Mouse (Mus musculus) midbrain, embryonic 15.5 days (tissue): ENCODE measurements at regions not wholly inside any gene's neighbourhood (a gene's known extent, or its start where the extent isn't known, plus 50 kb on each side); places are given as distances from the start of the nearest gene placed in this dataset.

Experiments used
- ATAC-seq: fragments of 200-750 bp; cut with Nextera tagmentation; replicated peaks from 2 replicates; pipeline ENCODE4 v1.8.0; 2017; ENCODE audit warnings: moderate TSS enrichment
- H3K27ac ChIP-seq: fragments of 300-500 bp; sonication (generic); 2 replicates; pipeline ENCODE4 v1.5.1; 2015; ENCODE audit warnings: mild to moderate bottlenecking, inconsistent platforms
- H3K27me3 ChIP-seq: fragments of 300-500 bp; sonication (generic); replicated peaks from 2 replicates; pipeline ENCODE4 v1.6.1; 2015; ENCODE audit warnings: inconsistent platforms
- H3K36me3 ChIP-seq: fragments of 300-500 bp; sonication (generic); replicated peaks from 2 replicates; pipeline ENCODE4 v1.6.1; 2015; ENCODE audit warnings: inconsistent platforms
- H3K4me1 ChIP-seq: fragments of 300-500 bp; sonication (generic); 2 replicates; pipeline ENCODE4 v1.6.1; 2015; ENCODE audit warnings: inconsistent platforms
- H3K4me2 ChIP-seq: fragments of 300-500 bp; sonication (generic); 2 replicates; pipeline ENCODE4 v1.6.1; 2015; ENCODE audit warnings: inconsistent platforms, mild to moderate bottlenecking, moderate library complexity
- H3K4me3 ChIP-seq: fragments of 300-500 bp; sonication (generic); 2 replicates; pipeline ENCODE4 v1.5.1; 2015; ENCODE audit warnings: mild to moderate bottlenecking, inconsistent platforms
- H3K9ac ChIP-seq: fragments of 300-500 bp; sonication (generic); 2 replicates; pipeline ENCODE4 v1.6.1; 2015; ENCODE audit warnings: mild to moderate bottlenecking, inconsistent platforms
- H3K9me3 ChIP-seq: fragments of 300-500 bp; sonication (generic); 2 replicates; pipeline ENCODE4 v1.6.1; 2016; ENCODE audit warnings: inconsistent platforms
- WGBS: fragments of 180-500 bp; shearing (Covaris S2); methylation state at CpG from one replicate; pipeline ENCODE4 v1.1.7; 2015; ENCODE audit warnings: mixed read lengths; 5-methylcytosine and 5-hydroxymethylcytosine counted together

GRCm38 (mm10) chr10:120726369-120726768 lies 172.5 kb downstream of the Msrb3 start:
- Histone ChIP-seq H3K27ac (no peak overlapping the region), H3K27me3 (peaks cover 6% of the 10 kb centered on the region), H3K4me3 (no peak overlapping the region), H3K36me3 (no peaks in the 10 kb centered on the region), H3K4me2 (no peak overlapping the region), H3K4me1 (peaks cover 11% of the 10 kb centered on the region), H3K9me3 (no peaks in the 10 kb centered on the region), H3K9ac (no peak overlapping the region)
- WGBS = 85% methylated on average over 1 of the region's 1 CpGs
- ATAC-seq = no peak

GRCm38 (mm10) chr10:120721956-120722532 lies 176.9 kb downstream of the Msrb3 start:
- peaks cover 14% of the 10 kb centered on the region for H3K27me3 ChIP-seq
- H3K36me3 ChIP-seq = no peaks in the 10 kb centered on the region
- no peak for ATAC-seq
- H3K4me1 ChIP-seq = peaks cover 15% of the 10 kb centered on the region
- H3K9me3 ChIP-seq = no peaks in the 10 kb centered on the region
- peak overlapping the region; percentile 36 for H3K4me3 ChIP-seq
- peak overlapping the region; percentile 63 for H3K4me2 ChIP-seq
- H3K9ac ChIP-seq = peak overlapping the region; percentile 31; the same call in 1 of the 2 replicates
- H3K27ac ChIP-seq = no peak overlapping the region
- 4% methylated on average over 15 of the region's 15 CpGs for WGBS

- Histone ChIP-seq H3K27ac (no peak overlapping the region), H3K4me3 (no peak overlapping the region), H3K4me2 (no peak overlapping the region), H3K4me1 (peaks cover 15% of the 10 kb centered on the region), H3K36me3 (no peaks in the 10 kb centered on the region), H3K9me3 (no peaks in the 10 kb centered on the region), H3K27me3 (peaks cover 14% of the 10 kb centered on the region), H3K9ac (no peak overlapping the region)
- 41% methylated on average over 3 of the region's 3 CpGs for WGBS
- no peak for ATAC-seq
Observed at GRCm38 (mm10) chr10:120720981-120721380, 177.9 kb downstream of the Msrb3 start.

- Histone ChIP-seq H3K36me3 (no peaks in the 10 kb centered on the region), H3K9ac (no peak overlapping the region), H3K4me1 (peaks cover 15% of the 10 kb centered on the region), H3K4me3 (no peak overlapping the region), H3K9me3 (no peaks in the 10 kb centered on the region), H3K27me3 (peaks cover 14% of the 10 kb centered on the region), H3K27ac (no peak overlapping the region), H3K4me2 (no peak overlapping the region)
- WGBS = 21% methylated on average over 3 of the region's 3 CpGs
- ATAC-seq = no peak
Observed at GRCm38 (mm10) chr10:120720061-120720460, 178.8 kb downstream of the Msrb3 start.

GRCm38 (mm10) chr10:120717159-120717567 lies 181.7 kb downstream of the Msrb3 start:
- Histone ChIP-seq H3K4me1 (peaks cover 11% of the 10 kb centered on the region), H3K36me3 (no peaks in the 10 kb centered on the region), H3K27me3 (peaks cover 8% of the 10 kb centered on the region; the same call in 1 of the 2 replicates), H3K4me3 (no peak overlapping the region), H3K9me3 (no peaks in the 10 kb centered on the region), H3K27ac (no peak overlapping the region), H3K9ac (no peak overlapping the region), H3K4me2 (no peak overlapping the region)
- WGBS = 76% methylated on average over 11 of the region's 11 CpGs
- no peak for ATAC-seq

GRCm38 (mm10) chr10:120716391-120716790 lies 182.5 kb downstream of the Msrb3 start:
- WGBS = 64% methylated on average over 6 of the region's 6 CpGs
- peaks cover 8% of the 10 kb centered on the region; the same call in 1 of the 2 replicates for H3K27me3 ChIP-seq
- H3K4me2 ChIP-seq = no peak overlapping the region
- no peaks in the 10 kb centered on the region for H3K9me3 ChIP-seq
- no peak for ATAC-seq
- H3K4me1 ChIP-seq = peaks cover 4% of the 10 kb centered on the region; the same call in 1 of the 2 replicates
- no peak overlapping the region for H3K27ac ChIP-seq
- no peaks in the 10 kb centered on the region for H3K36me3 ChIP-seq
- no peak overlapping the region for H3K9ac ChIP-seq
- no peak overlapping the region for H3K4me3 ChIP-seq

GRCm38 (mm10) chr10:120707771-120708750 lies 190.8 kb downstream of the Msrb3 start:
- Histone ChIP-seq H3K27me3 (no peaks in the 10 kb centered on the region), H3K9ac (no peak overlapping the region), H3K9me3 (no peaks in the 10 kb centered on the region), H3K4me3 (no peak overlapping the region), H3K36me3 (no peaks in the 10 kb centered on the region), H3K4me2 (peak overlapping the region; percentile 23; the same call in 1 of the 2 replicates), H3K4me1 (peaks cover 9% of the 10 kb centered on the region), H3K27ac (no peak overlapping the region)
- ATAC-seq = no peak
- WGBS = 28% methylated on average over 20 of the region's 20 CpGs

- ATAC-seq = no peak
- no peaks in the 10 kb centered on the region for H3K9me3 ChIP-seq
- no peaks in the 10 kb centered on the region for H3K27me3 ChIP-seq
- H3K4me2 ChIP-seq = no peak overlapping the region
- no peaks in the 10 kb centered on the region for H3K36me3 ChIP-seq
- H3K9ac ChIP-seq = no peak overlapping the region
- no peak overlapping the region for H3K27ac ChIP-seq
- 17% methylated on average over 7 of the region's 7 CpGs for WGBS
- peaks cover 9% of the 10 kb centered on the region for H3K4me1 ChIP-seq
- no peak overlapping the region for H3K4me3 ChIP-seq
Observed at GRCm38 (mm10) chr10:120706684-120707290, 192.1 kb downstream of the Msrb3 start.

- H3K4me2 ChIP-seq = no peak overlapping the region
- H3K27me3 ChIP-seq = peaks cover 7% of the 10 kb centered on the region; the same call in 1 of the 2 replicates
- no peak; the same call in 1 of the 2 replicates for ATAC-seq
- H3K27ac ChIP-seq = no peak overlapping the region
- WGBS = 31% methylated on average over 11 of the region's 11 CpGs
- no peaks in the 10 kb centered on the region for H3K4me1 ChIP-seq
- no peaks in the 10 kb centered on the region for H3K36me3 ChIP-seq
- H3K4me3 ChIP-seq = no peak overlapping the region
- no peak overlapping the region for H3K9ac ChIP-seq
- H3K9me3 ChIP-seq = no peaks in the 10 kb centered on the region
Observed at GRCm38 (mm10) chr10:120701833-120702232, 197.1 kb downstream of the Msrb3 start.

- Histone ChIP-seq H3K4me1 (no peaks in the 10 kb centered on the region), H3K4me2 (no peak overlapping the region), H3K27me3 (peaks cover 16% of the 10 kb centered on the region), H3K9ac (no peak overlapping the region), H3K9me3 (no peaks in the 10 kb centered on the region), H3K4me3 (no peak overlapping the region), H3K36me3 (no peaks in the 10 kb centered on the region), H3K27ac (no peak overlapping the region)
- WGBS = 20% methylated on average over 16 of the region's 16 CpGs
- no peak for ATAC-seq
Observed at GRCm38 (mm10) chr10:120697275-120697856, 201.5 kb downstream of the Msrb3 start.

- peaks cover 16% of the 10 kb centered on the region for H3K27me3 ChIP-seq
- H3K4me3 ChIP-seq = no peak overlapping the region
- no peaks in the 10 kb centered on the region for H3K36me3 ChIP-seq
- H3K4me2 ChIP-seq = no peak overlapping the region
- no peaks in the 10 kb centered on the region for H3K4me1 ChIP-seq
- no peaks in the 10 kb centered on the region for H3K9me3 ChIP-seq
- no peak overlapping the region for H3K9ac ChIP-seq
- H3K27ac ChIP-seq = no peak overlapping the region
- WGBS = 75% methylated on average over 2 of the region's 2 CpGs
- no peak for ATAC-seq
Observed at GRCm38 (mm10) chr10:120696481-120696880, 202.4 kb downstream of the Msrb3 start.

- H3K4me1 ChIP-seq = no peaks in the 10 kb centered on the region
- peaks cover 14% of the 10 kb centered on the region for H3K27me3 ChIP-seq
- H3K36me3 ChIP-seq = no peaks in the 10 kb centered on the region
- H3K9ac ChIP-seq = no peak overlapping the region
- WGBS = 24% methylated on average over 18 of the region's 18 CpGs
- H3K4me3 ChIP-seq = no peak overlapping the region
- ATAC-seq = no peak
- no peak overlapping the region for H3K27ac ChIP-seq
- no peak overlapping the region for H3K4me2 ChIP-seq
- no peaks in the 10 kb centered on the region for H3K9me3 ChIP-seq
Observed at GRCm38 (mm10) chr10:120694472-120694871, 204.4 kb downstream of the Msrb3 start.
